Mouse (Mus musculus): ENCODE measurements around the gene Dynlt1b. TPM values are rescaled to one million over a fixed set of nuclear protein-coding genes. Genes with fewer than 3 reads are reported as not detected.
"Not testable (repeated sequence)": the region's sequence is repeated elsewhere in the genome, so short reads cannot be mapped to it uniquely, and the experiment has no call there.

Gene Dynlt1b
- total RNA-seq, 2 experiments from 2014 or later = 54.7 to 63.0 TPM

DNA sequence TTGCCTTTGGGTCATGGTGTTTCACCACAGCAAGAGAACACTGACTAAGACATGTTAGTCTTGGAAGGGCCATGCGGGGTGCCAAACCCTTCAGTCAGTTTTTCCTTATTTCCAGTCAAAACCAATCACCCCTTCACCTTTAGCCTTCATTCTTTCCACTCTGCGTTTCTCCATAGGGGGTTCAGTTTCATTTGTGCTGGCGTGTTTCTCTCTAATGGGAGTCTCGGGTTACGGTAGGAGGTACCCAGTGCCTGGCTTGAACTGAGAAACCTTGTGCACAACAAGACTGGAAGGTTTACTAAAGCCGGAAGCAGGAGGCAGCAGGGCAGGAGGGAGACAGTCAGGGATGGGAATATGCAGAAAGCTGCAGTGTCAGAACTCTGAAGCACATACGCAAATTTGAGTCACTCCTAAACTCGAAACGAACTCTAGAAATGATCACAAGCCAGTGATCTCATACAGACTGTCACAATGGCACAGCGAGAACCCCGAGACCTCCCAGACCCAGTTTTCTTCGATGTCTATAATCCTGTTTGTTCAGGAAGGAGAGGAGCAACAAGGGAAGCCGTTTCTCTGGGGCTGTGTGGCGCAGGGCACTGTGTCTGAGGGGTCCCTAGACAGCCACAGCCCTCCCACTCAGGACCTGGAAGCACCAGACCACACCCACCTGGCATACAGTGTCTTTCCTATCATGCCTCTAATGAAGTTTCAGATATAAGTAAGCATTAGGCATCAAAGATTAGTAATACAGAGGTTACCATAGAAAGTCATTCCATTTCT, 8.2 kb upstream of the Dynlt1b start:
- intact Hi-C loops (cut with DNase I); DNase-seq: not testable (repeated sequence)

DNA sequence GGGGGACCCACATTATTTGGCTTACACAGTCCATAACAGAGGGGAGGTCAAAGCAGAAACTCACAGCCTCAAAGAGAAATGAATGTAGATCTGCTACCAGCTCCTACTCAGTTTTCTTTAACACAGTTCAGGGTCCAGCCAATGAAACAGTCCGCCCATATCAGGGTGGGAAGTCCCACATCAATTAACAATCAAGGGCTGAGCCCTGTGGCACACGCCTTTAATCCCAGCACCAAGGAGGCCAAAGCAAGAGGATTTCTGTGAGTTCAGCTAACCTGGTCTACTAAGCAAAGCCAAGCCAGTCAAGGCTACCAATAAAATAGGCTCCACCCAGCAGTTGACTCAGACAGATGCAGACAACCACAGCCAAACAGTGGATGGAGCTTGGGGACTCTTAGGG, 7.5 kb upstream of the Dynlt1b start:
- intact Hi-C loops (cut with DNase I); DNase-seq: not testable (repeated sequence)

DNA sequence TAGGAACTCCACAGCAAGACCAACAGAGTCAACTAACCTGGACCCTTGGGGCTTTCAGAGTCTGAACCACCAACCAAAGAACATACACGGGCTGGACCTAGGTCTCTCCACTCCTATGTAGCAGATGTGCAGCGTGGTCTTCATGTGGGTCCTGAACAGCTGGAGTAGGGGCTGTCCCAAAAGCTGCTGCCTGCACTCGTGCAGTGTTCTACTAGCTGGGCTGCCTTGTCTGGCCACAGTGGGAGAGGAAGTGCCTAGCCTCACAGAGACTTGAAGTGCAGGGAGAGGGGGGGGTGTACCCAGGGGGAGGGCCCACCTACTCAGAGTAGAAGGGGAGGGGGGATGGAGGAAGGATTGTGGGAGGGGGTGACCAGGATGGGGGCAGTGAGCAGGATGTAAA, 7.1 kb upstream of the Dynlt1b start:
- intact Hi-C loops (cut with DNase I); DNase-seq: not testable (repeated sequence)

DNA sequence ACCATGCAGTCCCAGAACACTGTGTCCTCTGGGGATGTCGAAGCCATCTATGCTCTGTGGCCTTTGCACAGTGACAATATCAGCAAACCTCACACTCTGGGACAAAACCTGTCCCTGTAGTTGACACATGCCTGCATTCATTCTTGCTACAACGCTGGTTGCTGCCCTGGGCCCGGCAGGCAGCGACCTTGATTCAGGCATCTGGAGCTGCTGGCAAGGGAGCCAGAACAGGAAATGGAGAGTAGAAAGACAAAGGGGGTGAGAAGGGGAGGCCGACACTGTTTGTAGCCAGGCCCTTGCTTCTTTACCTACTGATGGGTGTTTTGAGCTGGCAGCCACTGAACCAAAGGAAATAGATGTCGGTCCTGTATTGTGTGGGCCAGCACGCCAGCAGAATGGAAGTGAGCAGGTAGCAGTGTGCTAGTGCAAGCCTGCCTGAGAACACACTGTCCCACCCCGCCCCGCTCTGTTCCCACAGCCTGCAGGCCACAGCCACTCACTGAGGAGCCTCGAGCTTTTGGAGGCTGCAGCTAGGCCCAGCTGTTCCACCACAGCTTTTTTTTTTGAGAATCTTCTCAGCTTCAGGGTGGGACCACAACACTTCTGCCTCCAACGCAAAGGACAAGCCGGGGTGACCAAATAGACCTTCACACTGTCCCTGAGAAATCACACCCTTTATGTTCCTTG, 5.5 kb upstream of the Dynlt1b start:
- DNase-seq; intact Hi-C loops (cut with DNase I): not testable (repeated sequence)

DNA sequence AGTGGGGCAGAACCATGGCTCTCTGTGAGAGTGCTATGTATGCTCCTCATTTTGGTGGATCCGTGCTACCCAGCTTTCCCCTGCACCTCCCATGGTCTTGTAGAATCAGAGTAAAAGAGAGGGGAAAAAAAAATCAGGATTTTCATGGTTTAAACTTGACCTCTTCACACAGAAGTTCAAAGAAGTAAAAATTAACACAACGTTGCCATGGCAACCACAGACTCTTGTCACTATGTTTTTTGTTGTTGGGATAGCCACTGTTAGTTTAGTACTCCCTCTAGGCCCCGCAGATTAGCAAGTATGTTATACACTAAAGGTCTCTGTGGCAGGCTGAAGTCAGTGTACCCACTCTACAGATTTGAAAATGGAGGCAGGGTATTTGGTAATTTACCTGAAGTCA, 4.6 kb upstream of the Dynlt1b start:
- intact Hi-C loops (cut with DNase I) = not testable (repeated sequence)

DNA sequence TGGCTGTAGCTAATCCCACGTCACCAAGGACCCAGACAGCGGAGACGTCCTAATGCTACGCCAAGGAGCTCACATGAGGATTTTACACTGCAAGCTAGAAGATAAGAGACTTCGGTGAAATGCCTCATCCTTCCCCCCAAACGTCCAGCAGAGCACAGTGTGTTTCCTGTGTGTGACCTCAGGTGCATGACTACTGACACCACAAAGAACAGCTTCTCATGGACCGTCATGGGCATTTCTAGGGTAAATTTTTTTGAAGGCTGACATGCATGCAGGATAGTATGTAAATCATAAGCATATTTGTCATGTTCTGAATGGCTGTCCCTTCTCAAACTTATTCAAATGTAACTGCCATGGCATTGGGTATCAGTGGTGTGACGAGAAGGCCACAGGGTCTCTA, 3.0 kb upstream of the Dynlt1b start:
- DNase-seq; intact Hi-C loops (cut with DNase I): not testable (repeated sequence)

More for the DNA sequence above, 4.6 kb upstream of the Dynlt1b start:
- not testable (repeated sequence) for DNase-seq

DNA sequence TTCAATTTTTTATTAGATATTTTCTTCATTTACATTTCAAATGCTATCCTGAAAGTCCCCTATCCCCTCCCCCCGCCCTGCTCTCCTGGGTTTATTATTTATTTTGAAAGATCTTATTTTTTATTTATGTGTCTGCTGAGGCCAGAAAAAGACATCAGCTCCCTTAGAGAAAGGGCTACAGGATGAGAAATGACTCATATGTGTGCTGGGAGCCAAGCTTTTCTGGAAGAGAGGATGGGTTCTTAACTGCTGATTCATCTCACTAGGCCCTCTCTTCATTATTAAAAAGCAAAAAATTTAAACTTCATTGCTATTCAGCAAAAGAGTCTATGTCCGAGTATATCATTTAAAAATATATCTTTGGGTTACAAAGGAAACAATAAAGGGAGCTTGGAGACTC, 986 bp upstream of the Dynlt1b start:
- intact Hi-C loops (cut with DNase I); DNase-seq: not testable (repeated sequence)

DNA sequence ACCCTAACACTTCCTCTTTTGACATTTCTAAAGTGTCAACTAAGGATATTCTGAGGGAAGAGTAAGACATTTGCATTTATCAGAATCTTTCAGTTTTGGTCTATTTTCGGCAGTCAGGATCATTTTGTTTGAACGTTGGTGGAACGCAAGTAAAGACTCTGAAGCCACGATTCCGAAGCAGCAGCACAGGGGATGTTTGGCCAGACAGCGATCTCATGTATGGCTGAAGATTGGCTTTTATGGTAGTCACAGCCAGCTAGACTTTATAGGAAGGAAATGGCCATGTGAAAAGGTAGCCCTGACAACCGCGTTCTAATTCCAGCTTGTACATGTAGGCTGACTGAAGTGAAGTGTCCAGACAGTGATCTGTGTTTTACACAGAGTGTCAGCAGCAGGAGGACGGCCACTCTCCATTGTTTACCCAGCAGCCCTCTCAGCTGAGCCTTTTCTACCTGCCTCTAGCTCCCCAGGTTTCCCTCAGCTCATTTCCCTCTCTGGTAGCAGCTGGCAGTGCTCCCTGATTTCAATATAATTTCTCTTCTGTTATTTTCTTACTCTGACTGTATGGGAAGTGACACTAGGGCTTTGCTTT, 594 bp downstream of the Dynlt1b start:
- intact Hi-C loops (cut with DNase I); DNase-seq: not testable (repeated sequence)

DNA sequence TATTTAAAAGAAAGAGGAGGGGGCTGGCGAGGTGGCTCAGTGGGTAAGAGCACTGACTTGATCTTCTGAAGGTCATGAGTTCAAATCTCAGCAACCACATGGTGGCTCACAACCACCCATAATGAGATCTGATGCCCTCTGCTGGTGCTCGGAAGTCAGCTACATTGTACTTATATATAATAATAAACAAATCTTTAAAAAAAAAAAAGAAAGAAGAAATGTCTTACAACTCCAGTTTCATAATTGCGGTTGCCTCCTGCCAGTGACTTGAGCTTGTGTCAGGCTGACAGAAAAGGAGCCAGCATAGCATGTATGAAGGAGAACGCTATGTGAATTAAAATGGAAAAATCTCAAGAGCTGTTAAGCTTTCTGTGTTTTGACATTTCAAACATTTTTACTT, 2.5 kb downstream of the Dynlt1b start:
- intact Hi-C loops (cut with DNase I); DNase-seq: not testable (repeated sequence)

DNA sequence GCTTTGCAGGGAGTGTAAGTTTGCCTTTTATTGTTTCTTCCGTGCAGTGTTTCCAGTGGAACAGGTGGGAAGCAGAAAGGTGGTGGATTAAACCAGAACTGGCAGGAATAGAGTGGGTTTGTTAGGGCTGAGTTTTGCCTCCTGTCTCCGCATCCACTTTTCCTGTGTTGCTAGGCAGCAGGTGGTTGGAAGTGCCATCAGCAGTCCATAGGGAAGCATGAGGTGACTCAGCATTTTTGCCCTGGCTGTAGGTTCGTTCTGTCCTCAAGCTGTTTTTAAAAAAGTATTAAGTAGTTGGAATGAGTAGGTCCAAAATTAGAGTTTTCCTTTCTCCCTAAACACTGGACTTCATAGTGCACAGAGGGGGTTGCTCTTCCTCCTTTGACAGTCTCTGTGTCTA, 3.8 kb downstream of the Dynlt1b start:
- intact Hi-C loops (cut with DNase I); DNase-seq: not testable (repeated sequence)

DNA sequence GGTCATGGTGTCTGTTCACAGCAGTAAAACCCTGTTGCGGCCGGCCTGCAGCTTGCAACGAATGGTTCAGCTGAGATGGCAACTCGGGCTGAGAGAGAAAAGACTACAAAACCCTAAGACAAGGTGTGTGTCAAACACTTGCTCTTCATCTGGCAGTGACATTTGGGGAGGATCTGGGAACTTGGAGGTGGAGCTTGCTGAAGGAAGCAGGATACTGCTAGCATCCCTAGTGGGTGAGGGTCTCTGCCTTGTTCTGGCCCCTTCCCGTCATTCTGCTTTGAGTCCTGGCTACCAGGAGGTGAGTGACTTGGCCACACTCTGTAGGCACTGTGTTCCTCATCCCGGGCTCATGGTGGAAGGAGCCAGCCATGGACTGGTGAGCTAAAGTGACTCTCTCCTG, 8.2 kb downstream of the Dynlt1b start:
- DNase-seq; intact Hi-C loops (cut with DNase I): not testable (repeated sequence)

DNA sequence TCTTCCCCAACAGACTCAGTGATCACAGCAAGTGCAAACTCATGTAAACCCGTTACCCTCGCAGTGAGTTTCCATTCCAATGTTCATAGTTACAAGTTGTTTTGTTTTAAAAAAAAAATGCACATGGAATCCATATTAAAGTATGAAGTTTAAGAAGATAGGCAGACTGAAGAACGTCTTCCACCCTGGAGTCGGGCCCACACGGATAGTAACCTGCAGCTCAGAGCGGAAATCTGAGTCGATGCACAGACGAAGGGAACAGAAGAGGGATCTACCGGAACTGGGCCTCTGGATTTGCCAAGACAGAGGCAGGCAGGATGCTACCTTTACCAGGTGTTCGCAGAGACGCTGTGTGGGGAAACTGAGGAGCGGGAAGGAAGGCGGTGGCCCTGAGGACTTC, 10.0 kb downstream of the Dynlt1b start:
- intact Hi-C loops (cut with DNase I); DNase-seq: not testable (repeated sequence)

DNA sequence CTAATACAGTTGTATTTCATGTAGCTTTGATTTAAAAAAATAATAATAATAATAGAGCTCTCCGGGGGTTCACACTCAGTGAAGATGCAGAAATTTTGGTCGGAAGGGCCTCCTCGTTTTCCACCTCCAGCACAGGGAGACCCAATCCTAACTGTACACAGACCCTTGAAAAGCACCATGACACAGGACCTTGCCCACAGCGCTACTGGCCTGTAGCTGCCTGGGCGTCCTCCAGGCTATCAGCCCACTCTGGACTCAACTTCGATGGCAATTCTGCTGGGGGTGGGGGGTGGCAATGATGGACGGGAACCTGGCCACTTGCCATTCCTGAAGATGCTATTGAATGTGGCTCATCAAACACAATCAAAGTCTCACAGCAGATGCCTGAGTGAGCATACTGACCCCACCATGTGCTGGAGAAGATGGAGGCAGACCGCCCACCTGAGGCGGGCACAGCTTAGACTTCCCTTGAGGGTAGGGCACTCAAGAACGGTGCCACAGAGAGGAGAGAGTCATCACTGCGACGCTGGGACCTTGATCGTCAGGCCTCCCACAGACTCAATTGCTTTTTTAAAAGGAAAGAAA, 10.7 kb downstream of the Dynlt1b start:
- intact Hi-C loops (cut with DNase I); DNase-seq: not testable (repeated sequence)

DNA sequence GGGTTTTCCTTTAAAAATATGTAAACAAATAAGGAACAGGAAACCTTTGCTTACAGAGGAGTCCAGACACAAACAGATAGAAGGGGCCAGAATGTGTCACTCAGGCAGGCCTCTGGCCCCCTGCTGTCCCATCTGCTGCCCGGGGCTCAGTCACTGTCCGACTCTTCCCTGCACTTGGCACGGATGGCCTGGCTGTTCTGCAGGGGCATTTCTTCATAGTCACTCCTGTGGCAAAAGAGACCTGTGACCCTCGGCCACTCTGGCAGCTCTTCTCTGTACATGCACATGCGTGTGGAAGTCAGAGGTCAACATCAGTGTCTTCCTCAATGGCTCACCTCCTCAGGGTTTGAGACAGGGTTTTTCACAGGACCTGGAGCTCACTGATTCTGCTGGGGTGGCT, 11.3 kb downstream of the Dynlt1b start:
- intact Hi-C loops (cut with DNase I) = not testable (repeated sequence)

DNA sequence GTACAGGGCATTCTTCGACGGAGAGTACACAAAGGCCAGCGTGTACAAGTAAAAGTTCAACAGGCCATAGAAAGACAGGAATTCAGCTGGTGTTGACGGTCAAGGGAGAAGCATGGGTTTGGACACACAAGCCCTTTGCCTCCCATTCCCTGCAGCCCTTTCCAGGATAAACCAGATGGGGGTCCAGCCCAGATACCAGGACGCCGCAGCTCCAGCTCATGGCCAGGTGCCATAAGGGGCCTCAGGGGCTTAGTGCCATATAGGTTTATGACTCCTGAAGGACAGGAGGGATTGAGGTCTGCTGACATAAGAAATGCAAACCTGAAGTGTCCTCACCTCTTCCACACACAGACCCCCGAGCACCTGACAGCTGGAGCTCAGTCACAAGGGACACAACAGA, 12.6 kb downstream of the Dynlt1b start:
- DNase-seq; intact Hi-C loops (cut with DNase I): not testable (repeated sequence)

More for the DNA sequence above, 11.3 kb downstream of the Dynlt1b start:
- not testable (repeated sequence) for DNase-seq

DNA sequence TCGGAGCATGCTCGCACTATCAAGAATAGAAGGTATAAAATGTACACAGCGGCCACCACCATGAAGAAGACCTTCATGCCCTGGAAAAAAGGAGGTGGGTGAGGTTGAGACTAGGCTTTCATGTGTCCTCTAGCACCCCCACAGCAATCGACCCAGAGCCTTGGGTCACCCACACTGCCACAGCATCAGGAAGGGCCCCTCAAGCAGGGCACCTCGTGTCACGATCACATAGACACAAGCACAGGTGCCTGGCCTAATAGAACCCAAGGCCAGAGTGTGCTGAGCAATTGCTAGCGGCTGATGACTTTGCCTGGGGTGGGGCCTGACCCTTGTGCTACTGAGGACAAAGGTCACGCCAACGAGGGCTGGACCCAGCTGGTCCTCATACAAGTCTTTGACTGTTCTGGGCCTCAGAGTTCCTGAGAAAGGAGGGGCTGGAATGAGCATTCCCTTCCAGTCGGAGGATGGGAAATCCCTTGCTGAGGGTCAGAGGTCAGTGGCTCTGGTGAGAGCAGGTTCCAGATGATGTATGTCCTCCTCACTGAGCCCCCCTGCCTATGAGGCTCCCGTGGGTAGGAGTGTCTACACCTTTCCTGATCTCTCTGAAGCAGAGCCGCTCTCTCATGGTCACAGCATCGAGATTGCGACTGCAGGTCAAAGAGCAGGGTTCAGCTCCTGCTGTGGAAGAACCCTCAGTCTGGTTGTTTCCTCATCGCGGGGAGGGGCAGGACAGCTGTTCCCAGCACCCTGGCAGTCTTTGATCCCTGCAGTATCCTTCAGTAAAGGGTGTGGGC, 16.1 kb downstream of the Dynlt1b start:
- intact Hi-C loops (cut with DNase I); DNase-seq: not testable (repeated sequence)

DNA sequence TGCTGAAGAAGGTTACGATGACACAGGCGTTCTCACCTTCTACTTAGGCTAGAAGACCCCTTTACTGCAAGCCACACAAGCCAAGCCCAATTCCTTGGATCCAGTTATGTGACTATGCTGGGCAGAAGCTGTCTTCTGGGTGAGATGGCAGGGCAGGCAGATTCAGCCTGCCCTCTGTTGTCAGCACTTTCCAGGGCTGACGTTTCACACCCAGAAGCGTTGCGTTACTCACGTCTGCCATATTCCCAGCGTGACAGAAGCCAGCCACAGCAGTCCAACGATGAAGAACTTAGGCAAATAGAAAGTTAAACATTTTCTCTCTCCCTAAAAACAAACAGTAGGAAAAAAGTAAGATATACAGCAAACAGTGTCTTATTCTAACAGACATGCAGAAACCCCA, 18.4 kb downstream of the Dynlt1b start:
- intact Hi-C loops (cut with DNase I); DNase-seq: not testable (repeated sequence)

DNA sequence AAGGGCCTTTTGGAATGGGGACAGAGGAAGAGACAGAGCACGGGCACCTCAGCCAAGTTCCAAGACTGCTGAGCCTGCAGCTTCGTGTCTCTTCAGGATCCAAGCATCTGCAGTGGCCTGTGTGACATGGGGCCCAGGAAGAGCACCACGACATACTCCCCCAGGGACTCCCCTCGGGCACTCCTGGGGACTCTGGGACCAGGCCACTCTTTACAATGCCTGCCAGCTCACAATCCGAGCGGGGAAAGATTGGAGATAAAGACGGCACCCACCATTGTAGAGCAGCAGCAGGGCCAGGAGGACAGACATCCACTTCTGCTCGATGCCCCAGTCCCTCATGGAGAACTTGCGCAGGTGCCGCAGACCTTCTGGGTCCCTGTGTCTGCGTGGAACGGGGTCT, 19.3 kb downstream of the Dynlt1b start:
- intact Hi-C loops (cut with DNase I); DNase-seq: not testable (repeated sequence)

DNA sequence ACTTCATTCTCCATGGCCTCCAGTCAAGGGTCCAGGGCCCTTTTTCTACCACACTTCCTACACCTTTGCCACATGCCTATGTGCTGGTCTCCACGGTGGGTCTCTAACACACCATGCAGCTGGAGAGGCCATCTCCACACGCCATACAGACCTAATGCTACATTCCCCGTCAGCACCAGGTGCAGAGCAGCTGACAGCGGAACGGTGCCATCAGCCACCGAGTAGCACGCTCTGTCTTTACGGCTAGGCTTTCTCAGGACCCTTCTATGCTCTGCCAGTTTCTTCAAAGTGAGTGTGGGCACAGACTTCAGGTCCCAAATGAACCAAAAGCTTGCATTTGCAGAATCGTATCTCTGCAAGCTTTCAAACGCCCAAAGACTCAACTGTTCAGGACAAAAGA, 21.3 kb downstream of the Dynlt1b start:
- intact Hi-C loops (cut with DNase I); DNase-seq: not testable (repeated sequence)

DNA sequence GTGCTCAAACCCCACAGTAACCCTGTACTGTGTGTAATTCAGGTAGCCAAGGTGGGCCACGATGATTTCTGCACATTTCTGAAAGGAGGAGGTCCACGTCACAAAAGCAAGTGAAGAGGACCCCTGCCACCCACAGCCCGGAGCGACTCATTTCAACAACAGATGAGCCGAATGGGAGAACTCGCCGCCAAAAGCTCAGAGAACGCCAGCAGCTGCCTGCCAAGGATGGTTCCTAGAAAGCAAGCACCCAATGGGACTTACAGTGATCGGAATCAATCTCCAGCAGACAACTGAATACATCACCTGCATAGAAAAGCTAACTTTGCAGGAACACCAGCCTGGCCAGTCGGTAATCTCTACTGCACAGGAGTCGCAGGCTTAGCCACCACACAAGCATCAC, 22.8 kb downstream of the Dynlt1b start:
- peak in 1 of 2 experiments; percentile 31 for DNase-seq
- intact Hi-C loops (cut with DNase I) = not testable (repeated sequence)
